22 mouse cellular contexts compared by ENCODE assay signal in the genomic region with DNA sequence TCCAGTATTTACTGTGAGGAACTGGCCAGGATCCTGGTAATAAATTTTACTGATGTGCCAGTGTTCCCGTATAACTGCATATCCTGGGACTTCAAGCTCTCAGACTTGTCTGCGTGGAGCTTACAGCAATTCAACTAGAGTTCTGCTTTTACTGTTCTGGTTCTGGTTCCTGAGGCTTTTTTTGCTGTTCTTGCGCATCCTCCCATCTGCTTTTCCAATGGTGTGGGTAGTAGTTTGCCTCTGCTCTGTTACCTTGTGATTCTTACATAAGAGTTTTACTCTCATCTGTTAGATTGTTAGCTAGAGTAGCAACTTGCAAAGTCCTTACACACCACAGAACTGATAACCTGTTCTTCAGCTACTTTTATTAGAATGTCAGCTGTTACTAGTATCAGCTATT. TPM values are rescaled to one million over a fixed set of nuclear protein-coding genes. Genes with fewer than 3 reads are reported as not detected.
DNase-seq lines count a peak whose midpoint lies in the region; ATAC-seq and TF ChIP-seq lines count a peak whose summit lies in the region.
"Had no signal": no experiment of that assay in that cellular context is flagged by ENCODE, and none has a peak within 500 bp of the region (broad histone marks: within the 10 kb centered on the region; RNA-seq: fewer than 3 reads in every experiment).

No protein-coding gene starts in this region.

- H3K36me3 ChIP-seq in kidney, adult 2 months (ENCODE audit: control insufficient read depth, insufficient read depth, low read length) = peaks cover 1% of the 10 kb centered on the region

- H3K27me3 ChIP-seq in kidney, adult 2 months (replicated peaks; ENCODE audit: control insufficient read depth, insufficient read depth, low read length) = no peaks in the 10 kb centered on the region
- H3K27me3 ChIP-seq: embryonic facial prominence, embryonic 12.5 days; forebrain, embryonic 15.5 days; heart, embryonic 15.5 days; hindbrain, embryonic 13.5 days had no signal

- H3K27ac ChIP-seq in kidney, adult 2 months (ENCODE audit: insufficient read depth, low read depth, low read length) = peak overlapping the region; percentile 74
- H3K27ac ChIP-seq: embryonic facial prominence, embryonic 12.5 days; forebrain, embryonic 15.5 days; heart, adult 2 months; heart, embryonic 15.5 days; hindbrain, embryonic 13.5 days had no signal

- no peak overlapping the region for H3K4me3 ChIP-seq in kidney, adult 2 months (ENCODE audit: insufficient read depth, low read depth, low read length)
- H3K4me3 ChIP-seq: embryonic facial prominence, embryonic 12.5 days; forebrain, embryonic 15.5 days; heart, adult 2 months; heart, embryonic 15.5 days; hindbrain, embryonic 13.5 days had no signal

- DNase-seq in frontal cortex, postnatal 25 days (ENCODE audit: low spot score in 2 of 2) = no peak
- DNase-seq in kidney, adult 2 months = peak; percentile 15
- no peak for DNase-seq in kidney, postnatal 25 days
- DNase-seq in layer of hippocampus, adult 9-11 months = peak; percentile 20
- DNase-seq in layer of hippocampus, postnatal 14 days (ENCODE audit: low spot score in 2 of 2) = no peak
- DNase-seq in right cerebral cortex, adult 18-20 months = peak; percentile 60
- DNase-seq in right cerebral cortex, postnatal 10 days (ENCODE audit: low spot score in 2 of 2) = no peak
- DNase-seq: adrenal gland, adult 8-10 months; adrenal gland, postnatal 36 days; B cell, adult 2 months; cerebellum, adult 11 months; cerebellum, adult 8-10 months; cerebellum, postnatal 25 days; gastrocnemius, postnatal 14 days; heart, adult 2 months; heart, postnatal 14 days had no signal

- ATAC-seq in frontal cortex, adult (ENCODE audit: low TSS enrichment) = peak; percentile 98
- ATAC-seq: CD4-positive, CD25-positive, alpha-beta regulatory T cell, adult 4 months; forebrain, embryonic 15.5 days had no signal

- no peaks in the 10 kb centered on the region for H3K4me1 ChIP-seq in kidney, adult 2 months (ENCODE audit: control insufficient read depth, insufficient read depth, low read length)
- H3K4me1 ChIP-seq: embryonic facial prominence, embryonic 12.5 days; forebrain, embryonic 15.5 days; heart, embryonic 15.5 days; hindbrain, embryonic 13.5 days had no signal

- no peak for TF ChIP-seq CTCF in kidney, adult 2 months (conservative IDR thresholded peaks at IDR 0.05; ENCODE audit: insufficient read depth, insufficient read length, low read depth, low read length)

- TF ChIP-seq POLR2A in kidney, adult 2 months (IDR thresholded peaks at IDR 0.05; ENCODE audit: low read depth, low read length) = no peak

- WGBS in kidney, adult 2 months = 73% methylated on average over 3 of the region's 3 CpGs

RNA-seq across cellular contexts. Expression of gene Aimp1, which starts 40.2 kb away (rescaled TPM):
- 11.1 and 18.0 TPM in 2 replicates for polyA plus RNA-seq in kidney, adult 2 months (2012; rRNA removed)
- total RNA-seq in layer of hippocampus, postnatal 14 days (2021) = 10 to 100 TPM; 50.3 to 52.9 TPM

RNA-seq across cellular contexts. Expression of gene Tbck, which starts 40.4 kb away (rescaled TPM):
- 7.6 and 8.4 TPM in 2 replicates for polyA plus RNA-seq in kidney, adult 2 months (2012; rRNA removed)
- 10 to 100 TPM; 33.9 to 34.7 TPM for total RNA-seq in layer of hippocampus, postnatal 14 days (2021)

Comparison
In these comparisons a context has a peak if more than half of its experiments do, and no peak if none do; other contexts are left out.
1. DNase-seq: peak in kidney, adult 2 months (single experiment), layer of hippocampus, adult 9-11 months (single experiment) and right cerebral cortex, adult 18-20 months (single experiment); none in frontal cortex, postnatal 25 days (0 of 2), kidney, postnatal 25 days (0 of 2), layer of hippocampus, postnatal 14 days (0 of 2) and right cerebral cortex, postnatal 10 days (0 of 2).